Mouse (Mus musculus): ENCODE data around the gene Ltbp2. TPM values are rescaled to one million over a fixed set of nuclear protein-coding genes. Genes with fewer than 3 reads are reported as not detected.

The Ltbp2 gene
- polyA plus RNA-seq, 1 experiment: 0.23 TPM

- no peaks in the 10 kb centered on the region for H3K27me3 ChIP-seq (ENCODE audit: control insufficient read depth)
- peaks cover 54% of the 10 kb centered on the region for H3K36me3 ChIP-seq (ENCODE audit: control insufficient read depth)
- H3K4me1 ChIP-seq (ENCODE audit: control insufficient read depth): peaks cover 18% of the 10 kb centered on the region
- no peaks in the 10 kb centered on the region for H3K9me3 ChIP-seq (ENCODE audit: control insufficient read depth, low read length)
- TF ChIP-seq TAL1 (IDR thresholded peaks at IDR 0.05; ENCODE audit: low read length) (no peak), GATA1 (IDR thresholded peaks at IDR 0.05; ENCODE audit: low read length) (no peak)
- H3K4me3 ChIP-seq (replicated peaks): no peak overlapping the region
These were observed 110.1 kb downstream of the Ltbp2 start for GRCm38 (mm10) chr12:84766113-84766735.

GRCm38 (mm10) chr12:84765506-84765905, 110.8 kb downstream of the Ltbp2 start:
- Histone ChIP-seq H3K36me3 (ENCODE audit: control insufficient read depth) (peaks cover 54% of the 10 kb centered on the region), H3K4me3 (replicated peaks) (no peak overlapping the region), H3K9me3 (ENCODE audit: control insufficient read depth, low read length) (no peaks in the 10 kb centered on the region), H3K27me3 (ENCODE audit: control insufficient read depth) (no peaks in the 10 kb centered on the region), H3K4me1 (ENCODE audit: control insufficient read depth) (peaks cover 11% of the 10 kb centered on the region)
- TF ChIP-seq TAL1 (IDR thresholded peaks at IDR 0.05; ENCODE audit: low read length) (no peak), GATA1 (IDR thresholded peaks at IDR 0.05; ENCODE audit: low read length) (no peak)

- Histone ChIP-seq H3K9me3 (ENCODE audit: control insufficient read depth, low read length) (no peaks in the 10 kb centered on the region), H3K27me3 (ENCODE audit: control insufficient read depth) (no peaks in the 10 kb centered on the region), H3K4me3 (replicated peaks) (no peak overlapping the region), H3K4me1 (ENCODE audit: control insufficient read depth) (peaks cover 8% of the 10 kb centered on the region), H3K36me3 (ENCODE audit: control insufficient read depth) (peaks cover 58% of the 10 kb centered on the region)
- TF ChIP-seq TAL1 (IDR thresholded peaks at IDR 0.05; ENCODE audit: low read length): no peak
These were observed 111.6 kb downstream of the Ltbp2 start for GRCm38 (mm10) chr12:84764756-84765155.

GRCm38 (mm10) chr12:84763577-84764218, 112.6 kb downstream of the Ltbp2 start:
- Histone ChIP-seq H3K36me3 (ENCODE audit: control insufficient read depth) (peaks cover 57% of the 10 kb centered on the region), H3K9me3 (ENCODE audit: control insufficient read depth, low read length) (no peaks in the 10 kb centered on the region), H3K4me3 (replicated peaks) (no peak overlapping the region), H3K4me1 (ENCODE audit: control insufficient read depth) (peaks cover 5% of the 10 kb centered on the region), H3K27me3 (ENCODE audit: control insufficient read depth) (no peaks in the 10 kb centered on the region)
- no peak for TF ChIP-seq GATA1 (IDR thresholded peaks at IDR 0.05; ENCODE audit: low read length)
- TF ChIP-seq TAL1 (IDR thresholded peaks at IDR 0.05; ENCODE audit: low read length): no peak

GRCm38 (mm10) chr12:84762532-84762931, 113.8 kb downstream of the Ltbp2 start:
- TF ChIP-seq TAL1 (IDR thresholded peaks at IDR 0.05; ENCODE audit: low read length): no peak

GRCm38 (mm10) chr12:84759063-84759462, 117.3 kb downstream of the Ltbp2 start:
- no peaks in the 10 kb centered on the region for H3K27me3 ChIP-seq (ENCODE audit: control insufficient read depth)
- no peak for TF ChIP-seq GATA1 (IDR thresholded peaks at IDR 0.05; ENCODE audit: low read length)
- TF ChIP-seq TAL1 (IDR thresholded peaks at IDR 0.05; ENCODE audit: low read length): no peak
- no peak overlapping the region for H3K4me3 ChIP-seq (replicated peaks)
- H3K9me3 ChIP-seq (ENCODE audit: control insufficient read depth, low read length): no peaks in the 10 kb centered on the region
- H3K4me1 ChIP-seq (ENCODE audit: control insufficient read depth): peaks cover 2% of the 10 kb centered on the region
- H3K36me3 ChIP-seq (ENCODE audit: control insufficient read depth): peaks cover 65% of the 10 kb centered on the region

More at GRCm38 (mm10) chr12:84762532-84762931, 113.8 kb downstream of the Ltbp2 start:
- no peak overlapping the region for H3K4me3 ChIP-seq (replicated peaks)
- H3K4me1 ChIP-seq (ENCODE audit: control insufficient read depth): peaks cover 8% of the 10 kb centered on the region
- H3K36me3 ChIP-seq (ENCODE audit: control insufficient read depth): peaks cover 61% of the 10 kb centered on the region
- no peaks in the 10 kb centered on the region for H3K9me3 ChIP-seq (ENCODE audit: control insufficient read depth, low read length)
- H3K27me3 ChIP-seq (ENCODE audit: control insufficient read depth): no peaks in the 10 kb centered on the region

- Histone ChIP-seq H3K27me3 (ENCODE audit: control insufficient read depth) (peaks cover 6% of the 10 kb centered on the region; the same call in 1 of the 2 replicates), H3K9me3 (ENCODE audit: control insufficient read depth, low read length) (no peaks in the 10 kb centered on the region), H3K4me3 (replicated peaks) (no peak overlapping the region), H3K36me3 (ENCODE audit: control insufficient read depth) (peaks cover 50% of the 10 kb centered on the region), H3K4me1 (ENCODE audit: control insufficient read depth) (peaks cover 2% of the 10 kb centered on the region)
- no peak for TF ChIP-seq GATA1 (IDR thresholded peaks at IDR 0.05; ENCODE audit: low read length)
- no peak for TF ChIP-seq TAL1 (IDR thresholded peaks at IDR 0.05; ENCODE audit: low read length)
These were observed 120.3 kb downstream of the Ltbp2 start for GRCm38 (mm10) chr12:84756016-84756415.

- H3K9me3 ChIP-seq (ENCODE audit: control insufficient read depth, low read length): no peaks in the 10 kb centered on the region
- peaks cover 12% of the 10 kb centered on the region for H3K27me3 ChIP-seq (ENCODE audit: control insufficient read depth)
- peaks cover 41% of the 10 kb centered on the region for H3K36me3 ChIP-seq (ENCODE audit: control insufficient read depth)
- TF ChIP-seq GATA1 (IDR thresholded peaks at IDR 0.05; ENCODE audit: low read length) (no peak), TAL1 (IDR thresholded peaks at IDR 0.05; ENCODE audit: low read length) (no peak)
- no peak overlapping the region for H3K4me3 ChIP-seq (replicated peaks)
- peaks cover 2% of the 10 kb centered on the region for H3K4me1 ChIP-seq (ENCODE audit: control insufficient read depth)
These were observed 121.2 kb downstream of the Ltbp2 start for GRCm38 (mm10) chr12:84755008-84755695.
